Comparison of ENCODE assay signal across 16 mouse cellular contexts in genomic region chr5:130813089-130813488, GRCm38 (mm10).
DNase-seq lines count a peak whose midpoint lies in the region; ATAC-seq and TF ChIP-seq lines count a peak whose summit lies in the region.
"Had no signal": no experiment of that assay in that cellular context is flagged by ENCODE, and none has a peak within 500 bp of the region (broad histone marks: within the 10 kb centered on the region; RNA-seq: fewer than 3 reads in every experiment).

No protein-coding gene starts in this region.

- TF ChIP-seq CTCF in midbrain, postnatal 0 days (IDR thresholded peaks at IDR 0.05) = peak; percentile 64

- DNase-seq in cerebellum, postnatal 10 days = peak; percentile 38 to 55
- DNase-seq in cerebellum, adult 8-10 months = no peak
- DNase-seq in kidney, adult 9 months = peak; percentile 1
- no peak for DNase-seq in kidney, postnatal 25 days
- no peak for DNase-seq in midbrain, postnatal 0 days (ENCODE audit: low spot score)
- DNase-seq in testis, postnatal 10 days (ENCODE audit: low spot score) = peak; percentile 47
- DNase-seq in c-Kit-positive CD71-positive TER-119-positive erythroid progenitor cells, embryonic 14.5 days (ENCODE audit: low spot score) = no peak
- DNase-seq: adrenal gland, adult 2 months; thymus, postnatal 14 days had no signal

- no peaks in the 10 kb centered on the region for H3K27me3 ChIP-seq in midbrain, postnatal 0 days (ENCODE audit: insufficient read depth, low read length)
- no peaks in the 10 kb centered on the region for H3K27me3 ChIP-seq in midbrain, embryonic 15.5 days (replicated peaks)
- H3K27me3 ChIP-seq: embryonic facial prominence, embryonic 12.5 days; heart, embryonic 12.5 days; limb, embryonic 15.5 days had no signal

- no peak overlapping the region for H3K27ac ChIP-seq in midbrain, postnatal 0 days (ENCODE audit: low read depth, low read length)
- H3K27ac ChIP-seq in midbrain, embryonic 15.5 days = no peak overlapping the region
- H3K27ac ChIP-seq: embryonic facial prominence, embryonic 12.5 days; forebrain, embryonic 10.5 days; limb, embryonic 15.5 days; macrophage had no signal

- H3K36me3 ChIP-seq in midbrain, postnatal 0 days (ENCODE audit: insufficient read depth, low read length) = no peaks in the 10 kb centered on the region
- no peaks in the 10 kb centered on the region for H3K36me3 ChIP-seq in midbrain, embryonic 15.5 days (replicated peaks)
- H3K36me3 ChIP-seq: embryonic facial prominence, embryonic 12.5 days; forebrain, embryonic 10.5 days; heart, embryonic 12.5 days; limb, embryonic 15.5 days had no signal

- no peak overlapping the region for H3K4me2 ChIP-seq in midbrain, postnatal 0 days (ENCODE audit: low read depth, low read length, poor library complexity, severe bottlenecking)
- no peak overlapping the region for H3K4me2 ChIP-seq in midbrain, embryonic 15.5 days
- H3K4me2 ChIP-seq: embryonic facial prominence, embryonic 12.5 days; heart, embryonic 12.5 days; limb, embryonic 15.5 days had no signal

- no peak overlapping the region for H3K4me3 ChIP-seq in midbrain, postnatal 0 days (ENCODE audit: low read depth, low read length)
- no peak overlapping the region for H3K4me3 ChIP-seq in midbrain, embryonic 15.5 days
- H3K4me3 ChIP-seq: embryonic facial prominence, embryonic 12.5 days; forebrain, embryonic 10.5 days; heart, embryonic 12.5 days; limb, embryonic 15.5 days had no signal

- H3K9me3 ChIP-seq in midbrain, postnatal 0 days (ENCODE audit: low read length) = no peaks in the 10 kb centered on the region
- no peaks in the 10 kb centered on the region for H3K9me3 ChIP-seq in midbrain, embryonic 15.5 days

- no peak for ATAC-seq in midbrain, postnatal 0 days (ENCODE audit: low FRiP score)
- ATAC-seq in midbrain, embryonic 15.5 days (replicated peaks) = no peak
- ATAC-seq: midbrain, embryonic 16.5 days had no signal

- no peak overlapping the region for H3K9ac ChIP-seq in midbrain, postnatal 0 days (replicated peaks; ENCODE audit: low read length, poor library complexity, severe bottlenecking)
- no peak overlapping the region for H3K9ac ChIP-seq in midbrain, embryonic 15.5 days
- H3K9ac ChIP-seq: embryonic facial prominence, embryonic 12.5 days; heart, embryonic 12.5 days; limb, embryonic 15.5 days had no signal

- H3K4me1 ChIP-seq in midbrain, postnatal 0 days (ENCODE audit: insufficient read depth, low read length) = no peaks in the 10 kb centered on the region
- peaks cover 5% of the 10 kb centered on the region for H3K4me1 ChIP-seq in midbrain, embryonic 15.5 days
- H3K4me1 ChIP-seq: embryonic facial prominence, embryonic 12.5 days; forebrain, embryonic 10.5 days; heart, embryonic 12.5 days; limb, embryonic 15.5 days had no signal

- 89% methylated on average over 9 of the region's 9 CpGs for WGBS in midbrain, postnatal 0 days
- WGBS in midbrain, embryonic 15.5 days = 92% methylated on average over 9 of the region's 9 CpGs

Comparison
In these comparisons a context has a peak if more than half of its experiments do, and no peak if none do; other contexts are left out.
1. DNase-seq: peak in cerebellum, postnatal 10 days (2 of 2), kidney, adult 9 months (single experiment) and testis, postnatal 10 days (single experiment); none in cerebellum, adult 8-10 months (single experiment), kidney, postnatal 25 days (0 of 2), midbrain, postnatal 0 days (single experiment) and c-Kit-positive CD71-positive TER-119-positive erythroid progenitor cells, embryonic 14.5 days (single experiment).